Mouse (Mus musculus): ENCODE results near the gene Nell2.
"Not testable (repeated sequence)": the region's sequence is repeated elsewhere in the genome, so short reads cannot be mapped to it uniquely, and the experiment has no call there.

Nell2 gene

DNA sequence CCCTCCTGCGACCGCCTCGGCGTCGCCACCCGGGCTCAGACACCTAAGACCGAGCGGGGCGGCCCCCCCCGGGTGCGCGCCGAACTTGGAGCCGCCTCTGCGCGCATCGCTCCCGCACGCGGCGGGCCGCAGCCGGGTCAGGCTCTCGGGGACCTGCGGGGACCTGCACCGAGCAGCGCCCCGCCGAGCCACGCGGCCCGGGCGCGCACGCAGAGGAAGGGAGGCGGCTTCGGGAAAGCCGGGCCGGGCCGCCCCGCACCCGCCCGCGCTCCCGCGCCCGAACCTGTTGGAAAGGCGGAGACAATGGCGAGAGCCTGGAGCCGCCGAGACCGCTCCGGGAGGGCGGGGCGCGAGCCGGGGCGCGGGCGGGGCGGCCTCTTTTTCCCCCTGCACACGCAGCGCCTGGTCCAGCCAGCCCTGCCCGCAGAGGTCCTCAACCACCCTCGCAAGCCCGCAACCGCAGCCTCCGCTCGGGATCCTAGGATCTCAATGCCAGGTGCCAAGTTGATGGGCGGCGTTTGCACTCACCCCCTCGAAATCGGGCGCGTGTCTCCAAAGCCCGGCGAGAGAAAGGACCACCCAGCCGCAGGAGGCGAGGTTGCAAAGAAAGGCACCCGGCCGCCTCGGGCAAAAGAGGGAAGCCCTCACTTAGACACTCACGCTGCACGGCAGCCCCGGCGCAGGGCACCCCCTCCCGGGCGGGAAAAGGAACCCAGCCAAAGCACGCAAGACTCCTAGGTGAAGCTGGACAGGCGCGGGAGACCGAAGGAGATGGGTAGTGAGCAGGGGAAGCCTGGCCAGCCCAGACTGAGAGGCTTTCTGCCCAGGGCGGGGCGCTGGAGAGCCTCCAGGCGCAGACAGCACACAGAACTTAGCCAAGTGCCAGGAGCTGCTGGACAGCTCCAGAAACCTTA is at the start of gene Nell2:
Gene Nell2, minus strand, starts transcription at position 612 of the 914 bp plus-strand sequence.
- in situ Hi-C loops (cut with MseI, MboI): no loop called here

GRCm38 (mm10) chr15:95574661-95575060 is 46.3 kb upstream of the Nell2 start:
- in situ Hi-C loops (cut with MseI, MboI): loop anchor here (10.0 to 25.0 kb wide), 2 partner anchors 812 to 850 kb away; no protein-coding TSS in a partner anchor

- in situ Hi-C loops (cut with MseI, MboI): loop anchor here (10.0 to 25.0 kb wide), 2 partner anchors 807 to 845 kb away; no protein-coding TSS in a partner anchor
Observed at GRCm38 (mm10) chr15:95569606-95570005, 41.2 kb upstream of the Nell2 start.

DNA sequence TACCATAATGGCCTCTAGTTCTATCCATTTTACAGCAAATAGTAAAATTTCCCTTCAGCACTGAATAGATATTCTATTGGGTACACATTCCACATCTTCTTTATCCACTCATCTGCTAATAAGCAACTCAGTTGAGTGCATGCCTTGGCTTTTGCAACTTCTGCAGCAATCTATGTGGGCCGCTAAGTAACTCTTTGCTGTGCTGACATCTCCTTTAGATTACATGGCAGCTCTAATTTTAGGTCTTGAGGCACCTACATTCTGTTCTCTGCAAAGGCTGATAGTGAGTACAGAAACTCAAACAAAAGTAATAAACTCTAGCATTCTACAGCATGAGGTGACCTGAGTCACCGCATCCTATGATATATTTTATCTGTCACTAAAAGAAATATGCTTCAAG is 36.8 kb upstream of the Nell2 start:
- in situ Hi-C loops (cut with MseI, MboI): loop anchor here in 1 of 2 experiments (25.0 kb wide), 1 partner anchor 803 kb away; no protein-coding TSS in a partner anchor

- in situ Hi-C loops (cut with MseI, MboI): loop anchor here in 1 of 2 experiments (25.0 kb wide), 1 partner anchor 799 kb away; no protein-coding TSS in a partner anchor
Observed at GRCm38 (mm10) chr15:95561303-95561702, 32.9 kb upstream of the Nell2 start.

GRCm38 (mm10) chr15:95550011-95550410 is 21.7 kb upstream of the Nell2 start:
- in situ Hi-C loops (cut with MseI, MboI): loop anchor here in 1 of 2 experiments (25.0 kb wide), 1 partner anchor 788 kb away; no protein-coding TSS in a partner anchor

DNA sequence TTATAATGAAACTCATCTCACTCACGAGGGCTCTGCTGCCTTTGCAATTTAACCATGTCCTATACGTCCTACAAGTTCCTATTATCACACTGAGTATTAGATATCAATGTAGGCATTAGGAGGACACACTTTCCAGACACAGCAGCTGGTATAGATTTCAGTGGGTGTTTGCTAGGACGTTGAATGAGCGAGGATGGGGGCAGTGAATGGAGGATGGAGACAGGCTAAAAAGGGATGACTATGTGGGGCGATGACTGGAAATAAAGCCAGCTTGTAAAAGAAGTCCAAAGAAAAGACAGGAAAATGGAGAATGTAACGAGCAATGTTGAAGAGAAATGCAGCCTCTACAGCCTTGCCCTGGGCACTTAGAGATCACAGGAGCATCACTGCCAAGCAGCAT is 14.3 kb upstream of the Nell2 start:
- in situ Hi-C loops (cut with MseI, MboI): no loop called here

GRCm38 (mm10) chr15:95536724-95537123 is 8.4 kb upstream of the Nell2 start:
- in situ Hi-C loops (cut with MseI, MboI): no loop called here

GRCm38 (mm10) chr15:95536230-95536629 is 7.9 kb upstream of the Nell2 start:
- in situ Hi-C loops (cut with MseI, MboI): no loop called here

GRCm38 (mm10) chr15:95534644-95535043 is 6.3 kb upstream of the Nell2 start:
- in situ Hi-C loops (cut with MseI, MboI): no loop called here

DNA sequence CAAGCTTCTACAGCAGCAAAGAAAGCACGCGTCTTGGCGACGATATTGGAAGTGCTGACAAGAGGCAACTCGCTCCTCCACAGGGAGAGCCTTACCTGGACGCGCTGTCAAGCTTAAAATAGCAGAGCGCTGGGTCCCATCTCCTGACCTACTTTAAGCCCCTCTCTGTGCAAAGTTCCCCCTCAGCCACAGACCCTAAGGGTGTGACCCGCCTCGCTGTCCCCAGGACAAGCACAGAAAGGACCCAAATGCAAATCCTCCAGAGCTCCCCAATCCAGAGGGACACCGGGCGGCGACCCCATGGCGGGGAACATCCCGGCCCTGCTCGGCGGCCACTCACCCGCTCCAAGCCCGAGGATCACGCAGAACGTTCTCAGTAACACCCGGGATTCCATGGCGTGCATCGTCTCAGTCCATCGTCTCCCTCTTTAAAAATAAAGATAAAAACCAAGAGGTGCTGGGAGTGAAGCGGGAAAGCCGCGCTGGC is 855 bp downstream of the Nell2 start:
- in situ Hi-C loops (cut with MseI, MboI): no loop called here

DNA sequence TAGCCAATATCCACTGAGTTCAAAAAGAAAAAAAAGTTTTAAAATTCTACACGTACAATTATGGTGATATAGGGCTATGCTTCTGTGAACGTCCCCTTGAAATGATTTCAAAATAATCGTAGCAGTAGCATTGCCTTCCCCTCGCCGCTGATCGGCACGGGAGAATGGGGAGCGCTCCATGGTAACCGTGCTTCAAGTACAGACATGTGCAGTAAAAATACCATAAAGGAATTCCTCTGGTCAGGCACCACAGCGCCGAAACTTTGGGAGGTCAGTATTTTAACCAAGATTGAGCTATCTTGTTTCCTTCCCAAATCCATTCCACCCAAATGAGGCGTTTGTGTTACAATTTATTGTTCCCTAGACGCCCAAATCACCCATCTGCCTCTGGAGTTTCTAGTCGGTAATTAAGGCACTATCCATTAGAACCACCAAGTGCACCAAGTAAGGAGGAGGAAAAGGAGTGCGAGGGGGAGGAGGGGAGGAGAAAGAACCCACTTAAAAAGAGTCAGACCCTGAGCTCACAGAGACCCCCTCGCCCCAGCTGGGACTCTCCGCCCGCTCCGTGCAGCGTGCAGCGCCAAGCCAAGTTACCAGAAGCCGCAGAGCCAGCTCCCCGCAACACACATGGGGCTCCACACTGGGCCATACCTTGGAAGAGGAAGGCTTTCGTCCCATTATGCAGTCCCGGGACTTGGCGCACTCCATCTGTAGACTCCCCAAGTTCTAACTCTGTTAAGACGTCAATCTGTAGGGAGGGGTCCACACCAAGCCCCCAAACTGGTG is 1.5 kb downstream of the Nell2 start:
- in situ Hi-C loops (cut with MseI, MboI): no loop called here

GRCm38 (mm10) chr15:95525997-95526396 is 2.4 kb downstream of the Nell2 start:
- in situ Hi-C loops (cut with MseI, MboI): no loop called here

- in situ Hi-C loops (cut with MseI, MboI): no loop called here
Observed at GRCm38 (mm10) chr15:95518204-95518603, 10.2 kb downstream of the Nell2 start.

DNA sequence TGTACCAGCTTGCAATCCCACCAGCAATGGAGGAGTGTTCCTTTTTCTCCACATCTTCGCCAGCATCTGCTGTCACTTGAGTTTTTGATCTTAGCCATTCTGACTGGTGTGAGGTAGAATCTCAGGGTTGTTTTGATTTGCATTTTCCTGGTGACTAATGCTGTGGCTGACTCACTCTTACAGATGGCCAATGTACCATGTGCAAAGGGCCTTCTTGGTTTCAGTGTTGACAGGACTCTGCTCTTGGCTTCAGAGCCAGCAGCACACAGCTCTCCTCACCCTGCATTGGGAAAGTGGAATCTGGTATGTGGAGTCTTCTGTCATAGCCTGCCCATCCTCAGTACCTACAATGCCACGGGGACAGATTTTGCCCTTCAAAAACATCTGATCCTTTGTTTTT is 15.1 kb downstream of the Nell2 start:
- in situ Hi-C loops (cut with MseI, MboI): not testable (repeated sequence)

- in situ Hi-C loops (cut with MseI, MboI): no loop called here
Observed at GRCm38 (mm10) chr15:95495666-95496065, 32.7 kb downstream of the Nell2 start.

GRCm38 (mm10) chr15:95495193-95495592 is 33.2 kb downstream of the Nell2 start:
- in situ Hi-C loops (cut with MseI, MboI): no loop called here

- in situ Hi-C loops (cut with MseI, MboI): no loop called here
Observed at GRCm38 (mm10) chr15:95492201-95492600, 36.2 kb downstream of the Nell2 start.

GRCm38 (mm10) chr15:95489174-95489573 is 39.2 kb downstream of the Nell2 start:
- in situ Hi-C loops (cut with MseI, MboI): no loop called here

DNA sequence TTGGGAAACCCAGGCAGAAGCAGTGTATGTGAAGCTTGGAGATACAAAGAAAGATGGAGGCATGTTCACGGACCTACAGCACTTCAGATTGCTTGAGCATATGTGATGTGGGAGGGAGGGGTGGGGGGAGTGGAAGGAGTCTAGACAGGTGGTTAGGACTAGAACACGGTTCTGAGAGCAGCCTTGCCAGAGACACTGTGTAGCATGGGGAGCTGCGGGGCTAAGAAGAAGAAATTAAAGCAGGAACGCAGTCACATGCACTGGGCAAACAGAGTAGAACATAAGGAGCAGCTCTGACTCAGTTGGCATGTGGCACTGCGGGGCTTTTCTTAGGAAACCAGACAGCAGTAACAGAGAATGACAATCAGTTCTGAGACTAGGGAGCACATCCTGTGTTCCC is 40.4 kb downstream of the Nell2 start:
- in situ Hi-C loops (cut with MseI, MboI): no loop called here

- in situ Hi-C loops (cut with MseI, MboI): no loop called here
Observed at GRCm38 (mm10) chr15:95482002-95482401, 46.4 kb downstream of the Nell2 start.

DNA sequence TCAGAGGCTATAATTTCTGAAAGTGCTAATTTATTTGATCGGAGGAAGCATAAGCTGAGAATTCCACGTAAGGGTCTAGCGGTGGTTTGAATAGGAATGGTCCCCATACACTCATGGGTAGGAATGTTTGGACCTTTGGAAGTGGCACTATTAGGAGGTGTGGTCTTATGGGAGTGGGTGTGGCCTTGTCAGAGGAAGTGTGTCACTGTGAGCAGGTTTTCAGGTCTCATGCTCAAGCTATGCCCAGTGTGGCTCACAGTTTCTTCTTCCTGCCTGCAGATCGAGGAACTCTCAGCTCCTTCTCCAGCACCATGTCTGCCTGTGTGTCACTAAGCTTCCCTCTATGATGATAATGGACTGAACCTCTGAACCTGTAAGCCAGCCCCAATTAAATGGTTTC is 46.8 kb downstream of the Nell2 start:
- in situ Hi-C loops (cut with MseI, MboI): no loop called here
